Mouse (Mus musculus) hindbrain, embryonic 13.5 days (tissue): ENCODE measurements at regions not wholly inside any gene's neighbourhood (a gene's known extent, or its start where the extent isn't known, plus 50 kb on each side); places are given as distances from the start of the nearest gene placed in this dataset.

Experiments used
- ATAC-seq: fragments of 200-750 bp; cut with Nextera tagmentation; 2 replicates; pipeline ENCODE4 v1.8.0; 2017; ENCODE audit warnings: moderate TSS enrichment; ENCODE audit not compliant: low FRiP score
- H3K27ac ChIP-seq: fragments of 300-500 bp; sonication (generic); 2 replicates; pipeline ENCODE4 v1.5.1; 2015; ENCODE audit warnings: inconsistent platforms, mild to moderate bottlenecking, moderate library complexity
- H3K27me3 ChIP-seq: fragments of 300-500 bp; sonication (generic); 2 replicates; pipeline ENCODE4 v1.6.1; 2015; ENCODE audit warnings: mild to moderate bottlenecking, inconsistent platforms
- H3K36me3 ChIP-seq: fragments of 300-500 bp; sonication (generic); 2 replicates; pipeline ENCODE4 v1.6.1; 2015; ENCODE audit warnings: mild to moderate bottlenecking, inconsistent platforms
- H3K4me1 ChIP-seq: fragments of 300-500 bp; sonication (generic); replicated peaks from 2 replicates; pipeline ENCODE4 v1.6.1; 2015; ENCODE audit warnings: inconsistent platforms
- H3K4me2 ChIP-seq: fragments of 300-500 bp; sonication (generic); 2 replicates; pipeline ENCODE4 v1.6.1; 2015; ENCODE audit warnings: inconsistent platforms, mild to moderate bottlenecking, moderate library complexity
- H3K4me3 ChIP-seq: fragments of 300-500 bp; sonication (generic); 2 replicates; pipeline ENCODE4 v1.5.1; 2015; ENCODE audit warnings: mild to moderate bottlenecking, inconsistent platforms
- H3K9ac ChIP-seq: fragments of 300-500 bp; sonication (generic); 2 replicates; pipeline ENCODE4 v1.6.1; 2015; ENCODE audit warnings: mild to moderate bottlenecking, inconsistent platforms
- H3K9me3 ChIP-seq: fragments of 300-500 bp; sonication (generic); 2 replicates; pipeline ENCODE4 v1.6.1; 2016; ENCODE audit warnings: inconsistent platforms
- WGBS: fragments of 180-500 bp; shearing (Covaris S2); methylation state at CpG from one replicate; pipeline ENCODE4 v1.1.7; 2015; 5-methylcytosine and 5-hydroxymethylcytosine counted together

DNA sequence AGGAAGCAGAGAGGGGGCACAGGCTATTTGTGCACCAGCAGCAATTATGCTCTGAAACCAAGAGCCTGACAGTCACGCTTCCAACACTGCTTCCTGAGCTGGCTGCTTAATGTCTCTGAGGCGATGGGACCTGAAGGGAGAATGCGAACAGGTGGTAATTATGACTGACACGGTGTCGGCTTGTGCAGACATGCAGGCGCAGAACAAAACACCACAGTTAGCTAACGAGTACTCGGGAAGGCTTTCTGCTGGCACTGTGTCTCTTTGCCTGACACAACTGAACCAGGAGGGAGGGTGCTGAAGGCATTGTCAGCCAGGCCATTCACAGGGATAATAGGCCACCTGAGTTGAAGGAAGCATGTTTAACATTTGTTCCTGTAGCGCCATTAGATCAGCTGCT is 635.6 kb upstream of the Nox3 start:
- no peaks in the 10 kb centered on the region for H3K9me3 ChIP-seq
- no peak overlapping the region for H3K4me3 ChIP-seq
- H3K27me3 ChIP-seq, result no peaks in the 10 kb centered on the region
- H3K4me2 ChIP-seq, result no peak overlapping the region
- ATAC-seq, result no peak
- no peak overlapping the region for H3K27ac ChIP-seq
- H3K4me1 ChIP-seq, result no peaks in the 10 kb centered on the region
- WGBS, result 66% methylated on average over 9 of the region's 9 CpGs
- H3K36me3 ChIP-seq, result no peaks in the 10 kb centered on the region
- H3K9ac ChIP-seq, result no peak overlapping the region

DNA sequence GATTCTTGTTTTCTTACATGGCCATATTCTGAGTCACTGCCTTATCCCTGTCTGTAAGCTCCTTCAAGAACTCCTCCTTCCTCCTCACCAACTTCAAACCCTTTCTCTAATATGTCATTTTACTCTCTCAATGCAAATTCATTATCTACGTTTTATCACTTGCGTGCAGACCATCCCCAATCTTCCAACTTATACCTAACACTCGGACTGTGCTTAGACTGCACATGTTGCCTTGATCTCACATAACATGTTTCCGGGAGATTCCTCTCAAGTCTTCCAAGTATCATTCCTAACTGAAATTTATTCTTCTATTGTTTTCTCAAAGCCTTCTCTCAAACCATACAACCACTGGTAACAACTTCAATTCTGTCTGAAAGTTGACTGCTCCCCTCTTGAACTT is 637.0 kb upstream of the Nox3 start:
- Histone ChIP-seq H3K4me2 (no peak overlapping the region), H3K9ac (no peak overlapping the region), H3K36me3 (no peaks in the 10 kb centered on the region), H3K27me3 (no peaks in the 10 kb centered on the region), H3K9me3 (no peaks in the 10 kb centered on the region), H3K4me1 (no peaks in the 10 kb centered on the region), H3K4me3 (no peak overlapping the region), H3K27ac (no peak overlapping the region)
- ATAC-seq, result no peak
- WGBS, result 96% methylated on average over 4 of the region's 4 CpGs

DNA sequence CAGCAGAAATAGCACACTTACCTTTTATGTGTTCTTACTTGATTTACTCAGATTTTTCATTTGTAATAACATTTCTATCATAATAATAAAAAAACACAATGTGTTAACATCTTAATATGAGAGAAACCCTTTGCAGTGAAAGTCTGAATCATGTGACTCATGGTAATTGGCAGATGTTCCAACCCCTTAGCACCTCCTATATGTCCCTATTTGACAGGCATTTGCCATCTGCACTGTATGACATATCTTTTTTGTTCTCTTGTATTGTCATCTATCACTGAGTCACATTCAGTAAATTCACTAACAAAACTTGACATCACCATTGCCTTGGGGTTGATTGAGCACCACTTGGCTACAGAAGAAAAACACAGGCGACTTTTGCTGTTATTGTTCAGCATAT is 641.1 kb upstream of the Arid1b start:
- Histone ChIP-seq H3K9me3 (no peaks in the 10 kb centered on the region), H3K36me3 (no peaks in the 10 kb centered on the region), H3K4me3 (no peak overlapping the region), H3K4me1 (no peaks in the 10 kb centered on the region), H3K27ac (no peak overlapping the region), H3K9ac (no peak overlapping the region), H3K27me3 (no peaks in the 10 kb centered on the region), H3K4me2 (no peak overlapping the region)
- ATAC-seq, result no peak
- WGBS, result 70% methylated on average over 1 of the region's 1 CpGs

DNA sequence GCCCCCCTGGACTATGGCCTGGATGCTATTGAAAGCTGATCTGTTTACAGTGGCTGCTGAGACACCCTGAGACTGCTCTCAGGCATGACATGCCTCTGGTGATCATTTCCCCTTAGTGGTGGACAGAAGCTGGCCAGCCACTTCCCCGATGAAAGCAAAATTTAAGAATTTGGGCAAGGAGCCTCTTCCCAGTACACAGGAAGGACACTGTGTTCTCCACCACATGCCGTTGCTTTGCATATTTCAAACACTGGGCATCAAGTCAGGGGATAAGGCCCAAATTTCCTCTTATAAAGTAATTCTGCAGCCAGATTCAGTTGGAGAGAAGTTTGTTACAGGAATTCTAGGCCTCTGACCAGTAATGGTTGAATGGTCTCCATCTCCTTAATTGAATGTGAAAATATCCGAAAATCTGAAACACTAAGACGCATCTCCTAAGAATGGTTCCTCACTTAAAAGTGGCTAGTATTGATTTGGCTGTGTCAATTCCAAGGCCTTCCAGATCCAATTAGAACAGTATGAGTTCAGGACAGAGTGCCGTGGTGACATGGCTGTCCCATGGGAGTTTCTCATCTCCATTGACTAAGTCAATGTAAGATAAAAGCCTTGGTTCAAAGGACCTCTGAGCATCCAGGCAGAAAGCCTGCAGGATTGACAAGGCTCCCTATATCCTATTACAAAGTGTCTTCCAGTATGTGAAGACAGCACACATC is 638.5 kb upstream of the Arid1b start:
- H3K4me2 ChIP-seq, result no peak overlapping the region
- H3K9ac ChIP-seq, result no peak overlapping the region
- H3K4me1 ChIP-seq, result no peaks in the 10 kb centered on the region
- no peak overlapping the region for H3K27ac ChIP-seq
- no peak overlapping the region for H3K4me3 ChIP-seq
- no peaks in the 10 kb centered on the region for H3K9me3 ChIP-seq
- WGBS, result 91% methylated on average over 5 of the region's 5 CpGs
- ATAC-seq, result no peak
- no peaks in the 10 kb centered on the region for H3K36me3 ChIP-seq
- no peaks in the 10 kb centered on the region for H3K27me3 ChIP-seq

DNA sequence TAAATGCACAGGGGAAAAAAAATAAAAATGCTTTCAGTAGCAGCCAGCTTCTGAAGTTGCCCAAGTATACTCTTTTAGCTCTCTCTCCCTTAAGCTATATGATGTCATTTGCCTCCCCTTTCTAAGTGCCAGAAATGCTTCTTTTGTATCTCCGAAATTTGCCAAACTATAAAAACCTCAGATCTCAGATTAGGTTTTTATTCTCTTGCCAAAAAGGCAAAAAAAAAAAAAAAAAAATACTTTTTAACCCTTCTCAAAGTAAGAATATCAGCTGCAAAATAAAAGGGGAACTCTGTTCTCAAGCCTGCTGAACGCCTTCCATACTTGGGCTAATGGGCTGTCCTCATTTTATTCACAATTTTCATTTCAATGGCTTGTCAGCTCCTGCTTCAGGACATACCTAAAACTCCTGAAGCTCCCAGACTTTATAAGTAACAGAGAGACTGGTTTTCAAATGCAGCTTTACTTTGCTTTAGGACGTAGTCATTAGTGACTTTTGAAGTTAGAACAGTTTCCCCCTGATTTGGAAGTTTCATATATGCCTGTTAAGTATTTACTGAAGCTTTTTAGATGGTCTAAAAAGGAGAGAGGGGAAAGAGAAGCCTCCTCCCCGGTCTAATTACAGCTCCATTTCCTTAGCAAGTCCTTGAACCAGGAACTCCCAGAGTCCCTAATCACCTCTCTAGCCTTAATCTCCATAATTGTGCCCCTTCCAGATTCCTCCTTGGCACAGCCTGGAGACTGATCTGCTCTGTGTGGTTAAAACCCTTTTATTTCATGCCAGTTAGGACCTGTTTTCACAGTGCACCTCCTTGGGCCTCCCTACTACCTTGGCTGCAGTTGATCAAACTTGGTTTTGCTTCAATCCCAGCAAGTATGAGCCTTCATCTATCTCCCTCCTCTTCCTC is 633.5 kb upstream of the Arid1b start:
- Histone ChIP-seq H3K27me3 (no peaks in the 10 kb centered on the region), H3K9ac (no peak overlapping the region), H3K4me3 (no peak overlapping the region), H3K27ac (no peak overlapping the region), H3K4me1 (no peaks in the 10 kb centered on the region), H3K9me3 (no peaks in the 10 kb centered on the region), H3K4me2 (no peak overlapping the region), H3K36me3 (no peaks in the 10 kb centered on the region)
- no peak for ATAC-seq
- WGBS, result 72% methylated on average over 4 of the region's 4 CpGs

DNA sequence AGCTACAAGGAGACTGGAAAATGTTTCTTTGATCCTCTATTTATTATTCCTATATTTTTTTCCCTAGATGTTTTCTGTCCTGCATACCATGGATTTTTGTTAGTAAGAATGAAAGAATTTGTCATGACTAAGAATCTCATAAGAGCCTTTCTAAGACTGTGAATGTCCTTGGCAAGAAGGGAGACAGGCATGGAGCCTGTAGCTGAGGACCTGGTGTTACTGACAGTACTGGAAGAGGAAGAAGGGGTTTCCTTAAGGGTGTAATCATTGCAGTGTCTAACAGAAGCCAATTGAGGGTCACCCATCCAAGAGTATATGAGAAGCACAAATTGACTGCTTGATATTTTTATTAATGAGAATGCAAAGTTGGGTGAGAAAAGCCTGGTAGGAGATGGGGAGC is 628.3 kb upstream of the Arid1b start:
- Histone ChIP-seq H3K36me3 (no peaks in the 10 kb centered on the region), H3K27me3 (no peaks in the 10 kb centered on the region), H3K9ac (no peak overlapping the region), H3K9me3 (no peaks in the 10 kb centered on the region), H3K4me2 (no peak overlapping the region), H3K4me1 (no peaks in the 10 kb centered on the region), H3K27ac (no peak overlapping the region), H3K4me3 (no peak overlapping the region)
- no peak for ATAC-seq

DNA sequence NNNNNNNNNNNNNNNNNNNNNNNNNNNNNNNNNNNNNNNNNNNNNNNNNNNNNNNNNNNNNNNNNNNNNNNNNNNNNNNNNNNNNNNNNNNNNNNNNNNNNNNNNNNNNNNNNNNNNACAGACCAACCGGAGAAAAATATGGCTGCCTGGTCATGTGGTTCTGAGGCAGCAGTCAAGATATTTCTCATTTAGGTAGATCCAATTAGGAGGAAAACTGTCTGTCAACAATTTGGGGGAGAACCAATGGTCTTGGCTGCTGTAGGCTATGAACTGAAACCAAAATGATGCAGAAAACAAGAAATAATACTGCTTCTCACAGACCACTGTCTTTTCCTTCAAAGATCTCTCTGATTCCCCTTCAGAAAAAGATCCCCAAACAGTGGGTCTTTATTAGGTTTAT is 613.7 kb upstream of the Arid1b start:
- Histone ChIP-seq H3K4me3 (no peak overlapping the region), H3K4me2 (no peak overlapping the region), H3K4me1 (no peaks in the 10 kb centered on the region), H3K27ac (no peak overlapping the region), H3K9me3 (no peaks in the 10 kb centered on the region), H3K27me3 (no peaks in the 10 kb centered on the region), H3K9ac (no peak overlapping the region), H3K36me3 (no peaks in the 10 kb centered on the region)
- WGBS, result 100% methylated on average over 1 of the region's 1 CpGs
- ATAC-seq, result no peak

DNA sequence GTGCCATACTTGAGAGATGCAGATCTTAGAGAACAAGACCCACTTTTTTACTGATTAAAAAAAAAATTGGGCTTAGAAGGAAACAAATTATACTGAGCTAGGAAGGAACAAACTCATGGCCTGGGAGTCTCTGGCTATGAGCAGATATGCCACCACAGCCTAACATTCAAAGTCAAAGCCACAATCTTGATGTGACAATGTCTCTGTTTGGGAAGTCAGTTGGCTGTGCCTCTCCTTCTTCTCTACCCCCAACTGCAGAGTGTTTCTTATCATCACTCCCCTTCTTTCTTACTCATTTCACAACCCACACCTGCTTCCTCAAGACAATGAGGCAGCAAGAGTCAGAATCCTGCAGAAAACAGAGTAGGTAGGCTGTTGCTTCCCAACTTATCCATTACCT is 613.3 kb upstream of the Arid1b start:
- ATAC-seq, result no peak
- Histone ChIP-seq H3K4me1 (no peaks in the 10 kb centered on the region), H3K9me3 (no peaks in the 10 kb centered on the region)

DNA sequence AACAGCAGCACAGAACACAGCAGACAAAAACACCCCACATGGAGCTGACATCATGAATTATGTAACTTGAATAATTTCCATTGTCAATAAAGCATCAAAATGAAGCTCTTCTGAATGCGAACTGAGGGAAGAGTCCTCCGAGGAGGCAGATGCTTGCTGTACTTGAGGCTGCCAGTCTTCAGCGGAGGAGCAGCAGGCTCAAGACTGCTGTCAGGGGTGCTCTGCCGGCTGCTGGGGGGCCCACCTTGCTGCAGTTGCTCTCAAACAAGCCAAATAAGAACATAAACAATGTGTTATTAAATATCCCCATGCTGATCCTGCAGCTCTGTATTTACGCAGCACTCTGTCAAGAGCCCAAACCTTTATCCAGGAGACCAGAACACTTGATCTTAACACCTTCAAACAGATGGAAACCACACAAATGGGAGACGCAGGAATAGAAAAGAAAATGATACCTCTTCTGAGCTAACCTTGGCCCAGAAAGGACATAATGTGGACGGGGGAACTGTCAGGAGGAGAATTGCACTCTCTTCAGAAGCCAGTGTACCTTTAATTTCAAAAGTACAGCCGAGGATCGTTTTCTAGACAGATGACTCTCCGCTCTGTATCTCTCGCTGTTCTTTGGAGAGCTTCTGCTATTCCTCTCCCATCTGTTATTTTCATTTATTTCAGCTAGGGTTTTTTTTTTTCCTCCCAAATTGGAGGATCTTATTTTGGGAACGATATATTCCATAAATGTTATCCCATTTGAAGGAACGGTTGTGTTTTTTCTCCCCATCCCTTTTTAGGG is 612.0 kb upstream of the Arid1b start:
- H3K27me3 ChIP-seq, result no peaks in the 10 kb centered on the region
- no peak overlapping the region for H3K9ac ChIP-seq
- H3K27ac ChIP-seq, result no peak overlapping the region
- H3K9me3 ChIP-seq, result no peaks in the 10 kb centered on the region
- no peak overlapping the region for H3K4me3 ChIP-seq
- no peaks in the 10 kb centered on the region for H3K36me3 ChIP-seq
- no peak overlapping the region for H3K4me2 ChIP-seq
- no peaks in the 10 kb centered on the region for H3K4me1 ChIP-seq
- ATAC-seq, result no peak
- WGBS, result 82% methylated on average over 13 of the region's 13 CpGs

More for the DNA sequence above, 613.3 kb upstream of the Arid1b start:
- no peak overlapping the region for H3K4me2 ChIP-seq
- H3K36me3 ChIP-seq, result no peaks in the 10 kb centered on the region
- no peaks in the 10 kb centered on the region for H3K27me3 ChIP-seq
- no peak overlapping the region for H3K27ac ChIP-seq
- H3K9ac ChIP-seq, result no peak overlapping the region
- H3K4me3 ChIP-seq, result no peak overlapping the region

DNA sequence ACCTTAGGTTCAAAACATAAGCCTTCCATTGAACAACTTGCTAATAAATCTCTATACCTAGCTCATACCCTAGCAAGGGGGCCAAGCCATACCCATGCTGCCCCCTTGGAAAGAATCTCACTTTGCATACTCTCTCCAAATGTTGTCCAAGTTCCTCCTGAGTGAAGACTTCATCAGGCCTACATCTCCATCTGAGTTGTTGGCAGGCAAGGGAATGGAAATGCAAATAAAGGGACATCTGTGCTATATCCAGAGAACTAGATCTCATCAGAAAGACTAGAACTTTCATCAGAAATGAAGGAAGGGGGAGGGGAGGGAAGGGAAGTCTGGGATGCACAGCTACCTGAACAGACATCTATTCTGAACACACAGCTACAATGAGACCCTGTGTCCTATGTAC is 611.4 kb upstream of the Arid1b start:
- no peak for ATAC-seq
- Histone ChIP-seq H3K9ac (no peak overlapping the region), H3K9me3 (no peaks in the 10 kb centered on the region), H3K36me3 (no peaks in the 10 kb centered on the region), H3K27me3 (no peaks in the 10 kb centered on the region), H3K4me2 (no peak overlapping the region), H3K27ac (no peak overlapping the region), H3K4me3 (no peak overlapping the region), H3K4me1 (no peaks in the 10 kb centered on the region)

DNA sequence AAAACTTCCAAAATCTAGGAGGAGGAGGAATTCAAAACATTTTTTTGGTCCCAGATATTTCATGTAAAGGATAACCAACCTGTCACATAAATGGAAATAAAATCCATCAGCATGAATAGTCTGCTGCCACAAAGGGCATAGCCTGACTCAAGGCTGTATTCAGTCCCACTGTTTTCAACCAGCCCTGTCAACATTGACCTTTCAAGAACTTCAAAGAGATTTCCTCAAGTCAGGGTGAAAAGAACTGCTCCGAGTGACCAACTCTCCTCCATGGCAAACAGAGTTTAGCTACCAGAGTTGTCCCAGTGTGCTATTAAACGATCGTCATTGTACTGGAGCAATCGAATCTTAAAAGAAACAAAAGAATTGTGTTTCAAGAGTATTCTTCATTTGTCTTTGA is 606.5 kb upstream of the Arid1b start:
- no peak overlapping the region for H3K4me2 ChIP-seq
- no peak overlapping the region for H3K9ac ChIP-seq
- H3K4me1 ChIP-seq, result no peaks in the 10 kb centered on the region
- no peak overlapping the region for H3K27ac ChIP-seq
- H3K4me3 ChIP-seq, result no peak overlapping the region
- no peaks in the 10 kb centered on the region for H3K9me3 ChIP-seq
- H3K36me3 ChIP-seq, result no peaks in the 10 kb centered on the region
- no peak for ATAC-seq
- 60% methylated on average over 4 of the region's 4 CpGs for WGBS
- H3K27me3 ChIP-seq, result no peaks in the 10 kb centered on the region

DNA sequence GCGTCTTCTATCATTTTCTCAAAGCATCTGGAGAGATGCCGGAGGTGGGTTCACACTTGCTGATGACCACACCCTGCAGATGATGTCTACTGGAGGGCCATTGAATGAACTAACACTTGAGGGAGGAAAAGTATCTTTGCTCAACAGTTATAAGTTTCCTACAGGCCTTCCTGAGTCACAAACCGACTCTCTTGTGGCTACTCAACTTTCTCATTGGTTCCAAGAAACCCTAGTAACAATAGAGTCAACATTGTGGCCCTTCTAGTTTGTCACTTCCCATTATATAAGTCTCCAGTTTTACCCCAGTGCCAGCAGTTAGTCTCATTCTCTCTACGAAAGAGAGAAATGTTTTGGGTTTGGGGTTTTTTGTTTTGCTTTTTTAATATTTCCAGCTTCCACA is 604.1 kb upstream of the Arid1b start:
- no peaks in the 10 kb centered on the region for H3K4me1 ChIP-seq
- H3K4me2 ChIP-seq, result no peak overlapping the region
- H3K36me3 ChIP-seq, result no peaks in the 10 kb centered on the region
- no peak overlapping the region for H3K9ac ChIP-seq
- WGBS, result 97% methylated on average over 4 of the region's 4 CpGs
- H3K27me3 ChIP-seq, result no peaks in the 10 kb centered on the region
- ATAC-seq, result no peak
- no peak overlapping the region for H3K4me3 ChIP-seq
- H3K27ac ChIP-seq, result no peak overlapping the region
- no peaks in the 10 kb centered on the region for H3K9me3 ChIP-seq
